Mouse (Mus musculus): ENCODE measurements around the gene Teddm1b. TPM values are rescaled to one million over a fixed set of nuclear protein-coding genes. Genes with fewer than 3 reads are reported as not detected.

The Teddm1b gene
- total RNA-seq, 4 experiments from 2014 or later: not detected

- DNase-seq (ENCODE audit: low spot score in 2 of 2): peak; percentile 69 to 74
Measured at GRCm38 (mm10) chr1:153900860-153901730, 26.9 kb downstream of the Teddm1b start.

GRCm38 (mm10) chr1:153903006-153903405 lies 28.9 kb downstream of the Teddm1b start:
- DNase-seq (ENCODE audit: low spot score in 2 of 2): no peak

GRCm38 (mm10) chr1:153904236-153904635 lies 30.1 kb downstream of the Teddm1b start:
- no peak for DNase-seq (ENCODE audit: low spot score in 2 of 2)

GRCm38 (mm10) chr1:153905884-153906283 lies 31.7 kb downstream of the Teddm1b start:
- peak in 1 of 2 experiments; percentile 32 for DNase-seq (ENCODE audit: low spot score in 2 of 2)

GRCm38 (mm10) chr1:153908208-153908607 lies 34.1 kb downstream of the Teddm1b start:
- DNase-seq (ENCODE audit: low spot score in 2 of 2): no peak

GRCm38 (mm10) chr1:153908741-153909140 lies 34.6 kb downstream of the Teddm1b start:
- DNase-seq (ENCODE audit: low spot score in 2 of 2): no peak

- no peak for DNase-seq (ENCODE audit: low spot score in 2 of 2)
Measured at GRCm38 (mm10) chr1:153909213-153909962, 35.2 kb downstream of the Teddm1b start.

- no peak for DNase-seq (ENCODE audit: low spot score in 2 of 2)
Measured at GRCm38 (mm10) chr1:153909963-153910291, 35.8 kb downstream of the Teddm1b start.

- no peak for DNase-seq (ENCODE audit: low spot score in 2 of 2)
Measured at GRCm38 (mm10) chr1:153910423-153910822, 36.3 kb downstream of the Teddm1b start.

GRCm38 (mm10) chr1:153911276-153911795 lies 37.2 kb downstream of the Teddm1b start:
- no peak for DNase-seq (ENCODE audit: low spot score in 2 of 2)

GRCm38 (mm10) chr1:153913869-153914268 lies 39.7 kb downstream of the Teddm1b start:
- no peak for DNase-seq (ENCODE audit: low spot score in 2 of 2)

- DNase-seq (ENCODE audit: low spot score in 2 of 2): no peak
Measured at GRCm38 (mm10) chr1:153918521-153919206, 44.5 kb downstream of the Teddm1b start.

GRCm38 (mm10) chr1:153921642-153922041 lies 47.5 kb downstream of the Teddm1b start:
- no peak for DNase-seq (ENCODE audit: low spot score in 2 of 2)

- peak; percentile 77 to 85 for DNase-seq (ENCODE audit: low spot score in 2 of 2)
Measured at GRCm38 (mm10) chr1:153922571-153923021, 48.5 kb downstream of the Teddm1b start.

- DNase-seq (ENCODE audit: low spot score in 2 of 2): no peak
Measured at GRCm38 (mm10) chr1:153924395-153925385, 50.5 kb downstream of the Teddm1b start.

Small RNAs within 50 kb of the gene (microRNA-seq; reads per million reads assigned to microRNA genes)
- 10.8 reads per million, percentile 6 among the genes with 10 or more reads in this experiment for gene Mir8114

Other genes with a start within 250 kb of the Teddm1b start
- not detected for gene Rgs8, start 221.3 kb upstream of the Teddm1b start, total RNA-seq (2022)
- gene Rgs16, start 134.0 kb upstream of the Teddm1b start, total RNA-seq (2022): under 1 TPM; 0.52 to 0.91 (median 0.71) TPM
- gene Rnasel, start 124.9 kb upstream of the Teddm1b start, total RNA-seq (2022): 1 to 10 TPM in 3 of 4 experiments, under 1 TPM in 1; 0.63 to 1.8 (median 1.2) TPM
- under 1 TPM in 1 of 4 experiments, not detected in 3; 0.09 TPM for gene Rgsl1, start 30.2 kb upstream of the Teddm1b start, total RNA-seq (2022)
- gene Teddm1a, start 17.4 kb downstream of the Teddm1b start, total RNA-seq (2022): not detected
- 100 to 1,000 TPM; 294 to 919 (median 442) TPM for gene Glul, start 25.6 kb downstream of the Teddm1b start, total RNA-seq (2022)
- 1 to 10 TPM; 1.7 to 2.9 (median 2.4) TPM for gene Teddm2, start 25.9 kb downstream of the Teddm1b start, total RNA-seq (2022)